ENCODE assay signal across 11 mouse cellular contexts in the genomic region with DNA sequence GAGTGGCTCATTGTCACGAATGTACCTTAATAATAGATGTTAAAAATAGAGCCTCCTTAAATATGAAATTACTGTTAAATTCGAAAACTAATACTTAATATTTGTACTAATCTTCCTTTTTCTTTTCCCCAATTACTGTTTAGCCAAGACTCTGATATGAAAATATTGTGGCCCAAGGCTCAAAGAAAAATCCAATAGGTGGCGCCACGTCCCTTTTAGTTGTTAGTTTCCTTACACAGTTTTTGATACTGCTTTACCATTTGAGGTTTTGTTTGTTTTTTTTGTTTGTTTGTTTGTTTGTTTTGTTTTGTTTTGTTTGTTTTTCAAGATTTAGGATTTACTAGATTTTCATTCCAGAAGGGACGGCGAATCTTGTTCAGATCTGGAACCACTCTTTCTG. TPM values are rescaled to one million over a fixed set of nuclear protein-coding genes. Genes with fewer than 3 reads are reported as not detected.
DNase-seq lines count a peak whose midpoint lies in the region; ATAC-seq and TF ChIP-seq lines count a peak whose summit lies in the region.
"Had no signal": no experiment of that assay in that cellular context is flagged by ENCODE, and none has a peak within 500 bp of the region (broad histone marks: within the 10 kb centered on the region; RNA-seq: fewer than 3 reads in every experiment).

No protein-coding gene starts in this region.

- no peak overlapping the region for H3K4me3 ChIP-seq in cortical plate, adult 2 months (ENCODE audit: insufficient read depth, low read length)
- no peak overlapping the region for H3K4me3 ChIP-seq in forebrain, embryonic 13.5 days
- H3K4me3 ChIP-seq: embryonic facial prominence, embryonic 12.5 days had no signal

- no peak overlapping the region for H3K27ac ChIP-seq in cortical plate, adult 2 months (ENCODE audit: insufficient read depth, low read length)
- H3K27ac ChIP-seq in forebrain, embryonic 13.5 days = no peak overlapping the region
- H3K27ac ChIP-seq: embryonic facial prominence, embryonic 12.5 days had no signal

- ATAC-seq in forebrain, embryonic 13.5 days = no peak

- no peaks in the 10 kb centered on the region for H3K36me3 ChIP-seq in forebrain, embryonic 13.5 days (ENCODE audit: poor library complexity, severe bottlenecking)
- H3K36me3 ChIP-seq: embryonic facial prominence, embryonic 12.5 days had no signal

- H3K9ac ChIP-seq in forebrain, embryonic 13.5 days = no peak overlapping the region
- H3K9ac ChIP-seq: embryonic facial prominence, embryonic 12.5 days had no signal

- DNase-seq in heart, postnatal 4 days = peak; percentile 52
- no peak for DNase-seq in heart, adult 9 months (ENCODE audit: low spot score in 2 of 2)
- DNase-seq in lung, postnatal 10 days = peak; percentile 35
- no peak for DNase-seq in lung, adult 18-20 months
- DNase-seq in retina, postnatal 1 day = peak; percentile 57

- H3K4me1 ChIP-seq in cortical plate, adult 2 months (ENCODE audit: control insufficient read depth, insufficient read depth, low read length) = no peaks in the 10 kb centered on the region
- peaks cover 5% of the 10 kb centered on the region; the same call in 1 of the 2 replicates for H3K4me1 ChIP-seq in forebrain, embryonic 13.5 days
- H3K4me1 ChIP-seq: embryonic facial prominence, embryonic 12.5 days had no signal

- no peak overlapping the region for H3K4me2 ChIP-seq in forebrain, embryonic 13.5 days
- H3K4me2 ChIP-seq: embryonic facial prominence, embryonic 12.5 days; heart, embryonic 11.5 days had no signal

- 63% methylated on average over 6 of the region's 6 CpGs for WGBS in forebrain, embryonic 13.5 days

- H3K9me3 ChIP-seq in forebrain, embryonic 13.5 days (replicated peaks) = no peaks in the 10 kb centered on the region
- H3K9me3 ChIP-seq: embryonic facial prominence, embryonic 12.5 days had no signal

- 0 out of 2 replicates have a peak, but pooled peaks have one; percentile 17 for TF ChIP-seq CTCF in cortical plate, adult 2 months (IDR thresholded peaks at IDR 0.05; ENCODE audit: extremely low read depth, insufficient read depth, low read length)

- no peak for TF ChIP-seq POLR2A in cortical plate, adult 2 months (IDR thresholded peaks at IDR 0.05; ENCODE audit: extremely low read depth, insufficient read depth, low read length)

- no peaks in the 10 kb centered on the region for H3K27me3 ChIP-seq in forebrain, embryonic 13.5 days
- H3K27me3 ChIP-seq: embryonic facial prominence, embryonic 12.5 days had no signal

RNA-seq across cellular contexts. Expression of a gene that starts 19.8 kb away (rescaled TPM):
- 1 to 10 TPM; 6.3 to 7.7 TPM for total RNA-seq in heart, postnatal 4 days (2021)
- 16.4 and 17.0 TPM in 2 replicates for polyA plus RNA-seq in cortical plate, adult 2 months (2012; rRNA removed)
- polyA plus RNA-seq in forebrain, embryonic 13.5 days (2015; fragmentation: Nextera tagmentation; extraction: Ambion mirVana) = 3.4 TPM in 2 replicates

RNA-seq across cellular contexts. Expression of a gene that starts 29.3 kb away (rescaled TPM):
- 1 to 10 TPM; 1.1 to 1.4 TPM for total RNA-seq in heart, postnatal 4 days (2021)
- 5.4 and 5.6 TPM in 2 replicates for polyA plus RNA-seq in cortical plate, adult 2 months (2012; rRNA removed)
- 0.49 and 0.72 TPM in 2 replicates for polyA plus RNA-seq in forebrain, embryonic 13.5 days (2015; fragmentation: Nextera tagmentation; extraction: Ambion mirVana)

RNA-seq across cellular contexts. Expression of a gene that starts 48.6 kb away (rescaled TPM):
- 1 to 10 TPM; 6.9 to 7.9 TPM for total RNA-seq in heart, postnatal 4 days (2021)
- polyA plus RNA-seq in cortical plate, adult 2 months (2012; rRNA removed) = 11.1 and 11.5 TPM in 2 replicates
- 0.87 and 1.3 TPM in 2 replicates for polyA plus RNA-seq in forebrain, embryonic 13.5 days (2015; fragmentation: Nextera tagmentation; extraction: Ambion mirVana)

RNA-seq across cellular contexts. Expression of a gene that starts 54.1 kb away (rescaled TPM):
- total RNA-seq in heart, postnatal 4 days (2021) = not detected
- not detected in 2 replicates for polyA plus RNA-seq in cortical plate, adult 2 months (2012; rRNA removed)
- polyA plus RNA-seq in forebrain, embryonic 13.5 days (2015; fragmentation: Nextera tagmentation; extraction: Ambion mirVana) = not detected in 2 replicates
- total RNA-seq: left cerebral cortex, postnatal 10 days had no signal
- polyA plus RNA-seq: embryonic facial prominence, embryonic 12.5 days; heart, embryonic 11.5 days; spleen, adult 2 months had no signal

Comparison
In these comparisons a context has a peak if more than half of its experiments do, and no peak if none do; other contexts are left out.
1. DNase-seq: peak in heart, postnatal 4 days (single experiment), lung, postnatal 10 days (single experiment) and retina, postnatal 1 day (single experiment); none in heart, adult 9 months (0 of 2) and lung, adult 18-20 months (0 of 2).